Mouse (Mus musculus) left cerebral cortex, adult 8-10 months (tissue): ENCODE measurements around the gene Heatr5b. TPM values are rescaled to one million over a fixed set of nuclear protein-coding genes. Genes with fewer than 3 reads are reported as not detected.

ENCODE experiments used
- DNase-seq, 2 experiments: peaks; one replicate each; pipeline ENCODE4 v3.0.0; 2022; ENCODE audit warnings: low spot score in 2 of 2
- total RNA-seq, 4 experiments: library from RNA; stranded (reverse); gene quantifications; 2 replicates each; pipeline ENCODE4 v1.2.4; 2022

The Heatr5b gene
- total RNA-seq, 4 experiments from 2014 or later, result 47.8 to 56.1 (median 53.1) TPM

DNA sequence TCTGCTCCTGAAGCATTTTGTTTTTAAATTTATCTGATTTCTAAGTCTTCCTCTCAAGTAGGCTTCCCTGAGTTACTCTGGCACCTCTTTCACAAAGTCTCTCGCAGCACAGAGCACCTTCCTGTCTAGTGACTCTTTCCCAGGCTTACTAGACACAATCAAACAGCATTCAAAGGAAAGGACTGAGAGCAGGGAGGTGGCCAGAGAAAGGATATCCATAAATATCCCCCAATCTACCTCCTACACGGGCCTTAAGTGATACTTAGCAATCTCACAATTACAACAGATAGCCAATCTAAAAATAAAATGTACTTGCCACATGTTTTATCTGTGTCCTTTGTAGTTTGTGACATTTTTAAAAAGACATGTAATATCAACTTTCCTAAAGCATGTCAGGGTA is 66.2 kb downstream of the Heatr5b start:
- DNase-seq, result no peak

DNA sequence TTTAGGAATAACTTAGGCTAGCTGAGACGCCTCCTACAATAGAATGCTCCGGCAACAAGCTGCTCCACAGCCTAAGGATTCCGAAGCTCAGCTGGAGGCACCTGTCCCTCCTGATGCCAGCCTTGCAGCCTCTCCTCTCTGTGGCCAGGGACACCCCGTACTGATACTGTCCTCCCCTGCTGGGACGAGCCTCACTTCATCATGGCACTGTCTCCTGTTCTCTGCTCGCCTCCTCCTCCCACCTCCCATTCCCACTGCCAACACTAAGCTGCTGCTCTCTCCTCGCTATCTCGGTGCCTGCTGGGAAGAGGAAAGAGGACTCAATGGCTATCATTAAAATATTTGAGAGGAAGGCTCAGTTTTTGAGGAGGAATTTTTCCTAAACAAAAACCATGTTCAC is 67.6 kb downstream of the Heatr5b start:
- DNase-seq, result no peak

DNA sequence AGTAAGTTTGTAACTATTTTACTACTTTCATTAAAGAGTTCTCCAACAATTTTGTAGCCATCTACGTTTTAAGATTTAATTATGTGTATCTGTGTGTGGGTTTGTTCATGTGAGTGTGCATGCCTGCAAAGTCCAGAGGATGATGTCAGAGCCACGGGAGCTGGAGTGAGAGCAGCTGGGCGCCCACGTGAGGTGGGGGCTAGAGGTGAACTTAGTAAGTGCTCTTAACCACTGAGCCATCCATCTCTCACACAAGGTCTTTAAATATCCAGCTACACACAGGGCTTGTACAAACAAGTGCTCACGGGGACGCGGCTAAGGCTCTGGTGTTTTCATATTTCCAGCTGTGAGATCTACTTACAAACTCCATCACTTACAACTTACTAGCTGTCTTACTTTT is 69.1 kb downstream of the Heatr5b start:
- DNase-seq, result no peak

DNA sequence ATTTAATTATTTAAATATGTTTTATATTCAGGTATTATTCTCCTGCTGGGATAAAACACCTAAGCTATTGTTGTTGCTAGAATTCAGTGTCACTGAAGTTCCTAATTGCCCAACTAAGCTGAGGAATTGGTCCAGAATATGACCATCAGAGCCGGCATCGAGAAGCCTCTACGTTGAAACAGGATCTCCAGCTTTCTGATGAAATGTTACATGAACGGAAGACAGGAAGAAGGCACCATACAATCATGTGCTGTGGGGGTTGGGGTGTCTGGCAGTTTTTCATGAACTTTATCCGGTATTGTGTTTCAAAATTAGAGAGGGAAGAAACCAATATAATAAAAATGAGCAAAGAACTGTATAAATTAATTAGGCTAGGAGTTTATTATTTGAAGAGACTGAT is 71.9 kb downstream of the Heatr5b start:
- DNase-seq, result no peak

DNA sequence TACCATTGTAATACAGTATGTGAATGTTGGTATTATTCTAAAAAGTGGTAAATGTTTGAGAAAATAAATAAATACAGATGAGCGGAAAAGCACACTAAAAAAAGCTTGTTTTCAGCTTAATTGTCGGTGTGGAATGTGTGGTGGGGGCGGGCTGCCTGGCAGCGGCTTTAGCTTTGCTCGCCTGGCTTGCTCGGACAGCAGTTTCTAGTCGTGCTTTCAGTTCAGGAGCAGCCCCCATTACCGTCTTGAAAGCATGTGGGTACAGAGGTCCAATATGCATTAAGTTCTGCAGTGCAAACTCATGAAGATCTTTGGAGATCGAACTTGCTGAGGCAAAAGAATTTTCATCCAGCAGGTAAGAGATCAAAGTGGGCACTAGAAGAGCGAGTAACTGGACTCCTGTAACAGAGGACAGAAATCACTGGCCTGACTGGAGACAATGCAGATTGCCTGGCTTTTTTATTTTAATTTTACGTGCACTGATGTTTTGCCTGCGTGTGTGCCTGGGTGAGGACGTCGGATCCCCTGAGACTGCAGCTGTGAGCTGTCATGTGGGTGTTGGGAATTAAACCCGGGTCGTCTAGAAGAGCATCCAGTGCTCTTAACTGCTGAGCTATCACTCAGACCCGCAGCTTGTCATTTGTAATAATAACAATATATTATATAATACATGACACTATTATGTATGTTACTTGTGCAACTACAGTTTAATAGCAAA is 82.1 kb downstream of the Heatr5b start:
- DNase-seq, result no peak

DNA sequence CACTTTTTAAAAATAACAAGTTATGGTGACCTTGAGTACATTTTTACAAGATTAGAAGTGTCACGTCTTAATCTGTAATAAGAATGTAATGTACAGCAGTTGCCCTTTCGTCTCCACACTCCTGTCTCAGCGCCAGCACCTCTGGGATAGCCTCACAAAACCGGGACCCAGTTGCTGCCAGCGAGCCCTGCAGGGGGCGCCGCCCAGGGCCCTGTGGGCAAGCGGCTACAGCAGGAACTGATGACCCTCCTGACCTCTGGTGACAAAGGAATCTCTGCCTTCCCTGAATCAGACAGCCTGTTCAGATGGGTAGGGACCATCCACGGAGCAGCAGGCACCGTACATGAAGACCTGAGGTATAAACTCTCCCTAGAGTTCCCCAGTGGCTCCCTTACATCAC is 83.1 kb downstream of the Heatr5b start:
- no peak for DNase-seq

DNA sequence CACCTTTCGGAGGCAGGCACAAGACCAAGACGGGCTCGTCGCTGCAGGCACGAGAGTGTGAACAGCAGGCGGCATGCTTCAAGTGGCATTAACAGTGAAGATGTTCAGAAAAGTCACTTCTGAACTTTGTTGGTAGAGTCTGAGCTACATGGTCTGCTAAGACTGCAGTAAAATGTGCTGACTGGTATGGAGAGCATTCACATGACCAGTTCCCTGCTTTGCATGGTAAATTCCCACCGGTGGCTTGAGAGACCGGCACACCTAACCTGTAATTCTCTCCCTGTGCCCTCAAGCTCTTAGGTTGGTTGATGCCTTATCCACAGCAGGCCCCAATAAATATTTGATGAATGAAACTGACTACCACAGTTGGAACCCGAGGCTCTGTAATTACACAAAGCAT is 86.7 kb downstream of the Heatr5b start:
- DNase-seq, result no peak

DNA sequence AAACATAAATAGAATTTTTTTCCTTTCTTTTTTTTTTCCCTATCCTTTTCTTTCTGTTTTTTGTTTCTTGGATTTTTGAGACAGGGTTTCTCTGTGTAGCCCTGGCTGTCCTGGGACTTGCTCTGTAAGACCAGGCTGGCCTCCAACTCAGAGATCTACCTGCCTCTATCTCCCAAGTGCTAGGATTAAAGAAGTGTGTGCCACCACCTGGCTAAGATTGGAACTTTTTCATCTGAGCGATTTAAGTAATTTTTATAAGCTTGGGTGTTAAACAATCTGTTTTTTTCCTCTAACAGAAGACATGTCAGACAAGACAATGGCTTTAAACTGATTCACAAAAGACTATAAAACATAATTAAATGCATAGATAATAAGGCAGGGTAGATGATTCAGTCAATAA is 96.7 kb downstream of the Heatr5b start:
- no peak for DNase-seq

DNA sequence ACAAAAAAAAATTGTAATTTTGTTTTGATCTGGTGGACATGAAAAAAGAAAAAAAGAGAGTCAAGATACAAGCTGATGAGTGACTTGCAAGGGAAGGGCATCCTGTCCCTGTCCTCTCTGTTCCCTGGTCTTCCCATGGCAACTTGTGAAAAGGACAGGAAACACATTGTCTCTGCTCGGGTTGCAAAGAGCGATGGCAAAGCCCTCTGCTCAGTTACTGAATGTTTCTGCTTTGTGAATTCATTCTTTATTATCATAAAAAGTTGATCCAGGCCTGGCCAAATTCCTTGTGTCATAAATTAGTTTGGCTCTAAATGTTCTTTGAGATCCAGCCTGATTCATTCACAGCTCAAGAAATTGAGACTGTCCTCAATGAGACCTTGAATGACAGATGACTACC is 97.4 kb downstream of the Heatr5b start:
- no peak for DNase-seq

DNA sequence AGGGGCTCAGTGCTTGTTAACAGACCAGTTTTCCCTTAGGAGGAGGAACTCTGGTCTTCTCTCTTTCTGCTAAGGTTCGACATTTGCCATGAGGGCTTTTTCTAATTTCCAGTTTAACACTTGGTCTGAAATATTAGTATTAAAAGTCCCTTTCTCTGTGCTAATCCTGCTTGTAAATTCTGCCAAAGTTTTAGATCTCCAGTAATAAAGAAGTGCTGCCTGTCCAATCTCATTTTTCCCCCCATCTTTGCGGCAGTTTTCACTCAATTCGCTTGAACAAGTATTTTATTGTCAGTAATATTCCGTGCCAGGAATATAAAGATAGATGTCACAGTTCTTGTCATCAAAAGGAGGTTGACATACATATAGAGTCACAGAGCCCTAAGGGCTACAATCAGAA is 98.1 kb downstream of the Heatr5b start, which contains the start of gene Strn:
TSS of gene Strn (minus strand) at position 101 of the 400 bp plus-strand sequence.
- DNase-seq, result no peak

DNA sequence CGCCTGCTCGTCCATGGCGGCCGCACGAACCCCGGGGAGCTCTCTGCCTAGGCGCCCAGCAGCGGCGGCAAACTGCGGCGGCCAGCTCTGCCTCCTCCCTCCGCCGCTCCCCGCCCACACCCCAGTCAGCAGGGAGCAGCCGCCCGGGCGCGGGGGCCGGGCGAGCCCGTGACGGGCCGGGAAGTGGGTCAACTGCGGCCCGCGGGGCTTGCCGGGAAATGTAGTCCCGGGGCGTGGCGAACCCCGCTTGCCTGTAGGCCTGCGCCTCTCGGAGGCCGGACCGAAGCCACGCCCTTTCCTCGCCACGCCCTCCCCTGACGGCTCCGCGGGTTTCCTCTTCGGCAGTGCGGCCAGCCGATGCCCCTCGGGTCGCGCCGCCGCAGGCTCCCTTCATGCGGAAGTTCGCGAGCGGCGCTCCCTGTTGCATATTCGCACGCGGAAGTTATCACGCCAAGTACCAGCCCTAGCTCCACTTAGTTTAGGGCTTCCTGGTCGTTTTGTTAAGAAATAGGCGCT is 98.6 kb downstream of the Heatr5b start:
- peak; percentile 94 to 99 for DNase-seq

DNA sequence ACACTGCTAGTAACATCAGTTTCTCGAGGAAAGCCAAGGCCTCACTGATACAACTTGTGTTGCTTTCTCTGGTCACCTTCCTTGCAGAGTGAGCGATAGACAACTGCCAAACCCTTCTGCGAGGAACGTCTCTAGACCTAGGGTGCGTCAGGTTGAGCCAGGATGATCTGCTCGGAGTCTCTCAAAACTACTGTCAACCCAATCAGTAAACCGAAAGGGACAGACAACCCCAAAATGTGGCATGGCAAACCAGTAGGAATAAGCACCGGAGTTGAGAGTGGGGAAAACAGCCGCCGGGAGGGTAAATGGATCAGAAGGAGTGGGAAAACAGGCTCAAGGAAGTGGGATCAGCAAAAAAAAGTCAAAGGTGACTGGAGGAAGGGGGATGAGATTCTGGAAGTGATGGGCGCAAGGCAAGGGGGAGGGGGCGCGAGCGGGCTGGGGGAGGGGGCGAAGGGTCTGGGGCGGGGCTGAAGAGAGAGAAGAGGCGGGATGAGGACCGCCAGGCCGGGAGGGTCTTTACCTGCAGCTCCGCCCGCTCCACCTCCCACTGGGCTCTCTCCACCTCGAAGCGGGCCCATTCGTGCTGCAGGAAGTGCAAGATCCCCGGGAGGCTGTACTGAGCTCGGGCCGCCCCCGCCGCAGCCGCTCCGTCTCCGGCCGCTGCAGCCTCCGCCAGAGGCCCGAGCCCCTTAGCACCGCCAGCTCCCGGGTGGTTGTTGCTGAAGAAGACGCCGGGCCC is 99.3 kb downstream of the Heatr5b start:
- peak in 1 of 2 experiments; percentile 26 for DNase-seq

DNA sequence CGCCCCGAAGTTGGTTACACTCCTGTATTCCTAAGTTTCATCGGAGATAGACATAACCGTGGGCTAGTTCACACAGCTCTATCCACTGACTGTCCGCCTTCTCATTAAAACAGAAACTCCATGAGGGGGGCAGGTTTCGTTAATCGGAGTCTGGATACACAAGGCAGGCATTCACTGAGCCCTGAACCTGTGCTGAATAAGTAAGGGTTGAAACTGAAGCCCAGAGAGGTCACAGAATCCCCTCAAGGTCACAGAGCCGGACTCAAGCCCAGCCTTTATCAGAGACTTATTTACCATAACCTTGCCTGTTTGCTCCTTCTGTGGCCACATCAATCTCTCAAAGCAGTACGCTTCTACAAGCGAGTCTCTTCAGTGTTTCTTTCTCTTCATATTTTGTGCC is 100.4 kb downstream of the Heatr5b start:
- DNase-seq, result no peak

DNA sequence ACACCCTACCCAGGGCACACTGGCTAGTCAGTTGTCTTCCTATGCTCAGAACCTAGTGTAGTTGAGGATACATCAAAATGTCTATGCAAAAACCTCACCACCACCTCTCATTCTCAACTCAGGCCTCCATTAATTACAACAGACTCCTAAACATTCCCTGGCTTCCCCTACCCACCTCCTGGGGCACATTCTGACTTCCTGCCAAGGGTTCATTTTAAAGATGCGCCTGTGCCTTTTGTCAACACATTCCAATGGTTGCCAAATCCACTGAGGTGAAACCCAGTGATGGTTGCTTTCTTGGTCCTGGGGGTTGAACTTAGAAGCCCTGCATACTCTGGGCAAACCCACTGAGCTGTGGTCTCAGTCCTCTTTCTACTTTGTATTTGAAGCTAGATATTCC is 103.1 kb downstream of the Heatr5b start:
- no peak for DNase-seq

DNA sequence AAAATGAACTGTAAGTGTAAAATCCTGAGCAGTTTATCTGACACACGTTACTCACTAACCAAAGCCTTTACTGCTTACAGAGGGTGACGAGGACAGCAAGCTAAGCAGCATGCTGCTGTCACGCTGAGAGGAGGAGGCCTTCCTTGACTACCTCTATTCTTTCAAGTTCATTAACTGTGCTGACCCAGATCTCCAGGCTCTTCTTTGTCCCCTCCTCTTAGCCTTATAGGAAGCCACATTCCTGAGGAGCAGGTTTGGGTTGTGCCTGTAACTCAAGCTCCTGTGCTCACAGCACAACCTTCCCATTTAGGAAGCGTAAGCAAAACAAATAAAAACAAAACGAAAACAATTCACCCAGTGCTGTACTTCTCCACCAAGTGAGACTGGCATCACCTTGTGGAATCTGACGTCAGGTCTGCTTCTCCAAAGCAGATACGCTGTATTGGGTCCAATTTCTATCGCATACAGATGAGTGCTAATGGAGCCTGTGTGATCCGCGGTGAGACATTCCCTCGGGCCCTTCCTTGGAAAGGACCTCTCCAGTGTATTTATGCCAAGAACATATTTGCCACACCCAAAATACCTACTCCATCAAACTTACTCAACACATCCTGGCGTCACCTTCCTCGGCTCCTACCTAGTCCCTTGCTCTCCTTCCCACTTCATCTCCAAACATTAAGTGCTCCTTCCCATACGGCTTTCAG is 108.3 kb downstream of the Heatr5b start:
- no peak for DNase-seq

DNA sequence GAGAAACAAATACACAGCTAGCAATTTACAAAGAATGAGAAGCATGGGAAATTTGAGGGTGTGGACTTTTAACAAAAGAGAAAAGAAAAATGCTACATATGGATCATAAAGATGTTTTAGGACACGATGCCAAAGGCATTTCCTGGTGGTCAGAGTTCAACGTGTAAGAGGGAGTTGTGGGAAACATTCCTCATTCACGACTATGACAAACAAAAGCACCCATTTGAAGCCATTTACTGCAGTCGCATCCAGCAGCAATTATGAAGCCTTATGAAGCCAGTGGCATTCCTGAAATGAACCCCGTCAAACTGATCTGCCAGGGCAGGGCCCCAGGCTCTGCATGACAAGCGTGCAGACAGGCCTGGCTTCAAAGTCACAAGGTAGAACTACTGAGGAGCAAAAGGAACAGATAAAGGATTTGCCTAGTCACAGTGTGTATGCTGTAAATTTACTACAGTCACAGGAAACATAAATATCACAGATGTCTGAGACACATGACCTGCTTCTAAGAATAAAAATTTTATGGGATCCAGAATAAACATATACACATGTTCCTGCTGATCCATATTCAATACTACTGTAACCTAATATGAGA is 110.6 kb downstream of the Heatr5b start:
- no peak for DNase-seq

DNA sequence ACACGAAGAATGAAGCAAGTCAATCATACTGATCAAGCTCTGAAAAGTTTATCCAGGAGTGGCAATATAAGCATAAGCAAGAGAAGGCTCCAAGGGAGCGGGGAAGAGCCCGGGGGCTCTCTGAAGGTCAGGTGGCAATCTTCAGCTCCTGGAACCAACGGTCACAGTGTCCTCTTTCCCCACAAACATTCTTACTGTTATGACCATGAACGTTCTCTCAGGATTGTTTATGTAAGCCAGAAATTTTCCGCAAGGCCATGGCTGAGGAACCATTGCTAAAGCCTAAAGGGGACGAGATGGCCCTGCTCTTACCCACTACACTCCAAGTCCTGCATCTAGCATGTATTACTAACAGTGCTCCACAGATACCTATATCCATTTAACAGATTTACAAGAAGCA is 113.5 kb downstream of the Heatr5b start:
- no peak for DNase-seq

DNA sequence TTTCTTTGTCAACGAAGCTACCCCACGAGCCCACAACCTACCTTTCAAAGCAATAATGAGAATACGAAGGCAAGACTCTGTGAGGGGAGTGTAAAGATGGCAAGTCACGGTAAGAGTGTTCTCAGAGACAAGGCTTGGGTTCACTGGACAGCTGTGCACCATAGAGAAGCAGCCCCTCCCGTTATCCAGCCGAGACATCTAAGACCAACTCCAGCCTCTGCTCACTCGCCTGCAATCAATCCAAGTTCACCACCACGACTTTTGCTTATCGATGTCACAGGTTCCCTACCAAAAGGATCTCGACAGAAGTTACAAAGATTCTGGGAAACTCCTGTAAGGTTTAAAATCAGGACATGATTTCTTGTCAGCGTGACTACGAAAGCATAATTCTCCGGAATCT is 116.1 kb downstream of the Heatr5b start:
- DNase-seq, result no peak

DNA sequence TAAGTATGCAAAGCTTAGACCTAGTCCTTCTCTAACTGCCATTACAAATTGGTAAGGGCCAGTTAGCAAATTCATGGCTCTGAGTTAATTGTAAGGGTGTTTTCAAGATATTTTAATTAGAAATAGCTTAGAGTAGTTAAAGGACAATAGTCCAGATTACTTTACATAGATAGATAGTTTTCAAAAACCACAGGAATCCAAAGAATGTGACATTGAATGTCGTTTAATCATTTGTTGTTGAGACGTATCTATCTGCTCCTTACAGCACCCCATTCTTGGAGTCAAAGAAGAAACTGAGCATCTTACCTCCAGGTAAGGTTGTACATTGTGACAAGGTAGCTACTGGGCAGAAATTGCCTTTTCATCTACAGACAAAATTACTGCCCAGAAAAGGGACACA is 124.9 kb downstream of the Heatr5b start:
- DNase-seq, result no peak

DNA sequence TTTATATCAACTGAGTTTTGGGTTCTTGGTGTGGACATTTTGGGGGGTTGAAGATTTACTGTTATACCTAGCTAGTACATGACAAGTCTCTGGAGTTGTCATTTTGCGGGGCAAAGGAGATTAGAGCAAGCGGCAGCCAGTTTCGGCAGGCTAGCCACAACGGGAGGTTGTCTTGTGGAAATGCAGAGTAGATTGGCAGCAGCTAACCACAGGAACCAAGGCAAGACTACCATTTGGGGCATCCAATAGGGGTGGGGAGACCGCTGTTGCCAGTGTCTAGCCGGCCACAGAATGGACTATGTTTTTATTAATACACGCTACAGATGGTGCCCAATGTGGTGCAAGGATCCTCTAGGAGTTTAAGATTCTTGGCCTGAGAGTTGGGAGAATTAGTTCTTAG is 126.7 kb downstream of the Heatr5b start:
- no peak for DNase-seq

DNA sequence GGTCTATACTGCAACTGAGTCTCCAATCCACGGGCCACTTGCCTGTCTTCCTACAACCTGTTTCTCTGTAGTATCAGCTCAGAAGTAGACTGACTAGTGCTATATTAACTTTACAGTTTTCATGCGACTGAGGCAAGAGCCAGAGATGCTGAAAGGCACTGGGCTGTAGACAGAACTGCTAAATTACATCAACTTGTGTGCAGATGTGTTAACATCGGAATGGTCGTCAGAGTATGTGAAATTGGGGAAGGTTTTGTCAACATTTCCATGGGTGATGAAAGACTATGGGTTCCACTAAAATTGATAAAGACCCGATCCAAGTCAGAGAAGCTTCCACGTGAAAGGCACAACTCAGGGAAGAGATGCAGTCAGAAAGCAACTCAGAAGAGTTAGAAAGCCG is 132.2 kb downstream of the Heatr5b start:
- no peak for DNase-seq
